In the genomic region with DNA sequence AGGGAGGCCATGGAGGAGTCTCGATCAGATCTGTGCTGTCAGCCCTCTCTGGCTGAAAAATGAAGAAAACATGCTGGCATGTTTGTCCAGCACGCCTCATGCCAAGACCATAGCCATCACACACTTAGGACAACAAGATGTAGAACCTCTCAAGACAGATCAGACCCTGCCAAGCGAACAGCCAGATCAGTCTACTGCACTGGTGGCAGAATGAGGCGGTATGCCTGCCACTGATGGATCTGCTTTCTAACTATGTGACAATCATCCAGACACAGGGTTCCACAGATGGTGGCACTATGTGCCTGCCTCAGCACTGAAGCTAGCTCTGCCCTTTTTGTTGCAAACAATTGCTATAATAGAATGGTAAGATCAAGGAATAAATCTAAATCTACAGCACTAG, we compare ENCODE assay signal across 26 mouse cellular contexts.
DNase-seq lines count a peak whose midpoint lies in the region; ATAC-seq and TF ChIP-seq lines count a peak whose summit lies in the region.
"Had no signal": no experiment of that assay in that cellular context is flagged by ENCODE, and none has a peak within 500 bp of the region (broad histone marks: within the 10 kb centered on the region; RNA-seq: fewer than 3 reads in every experiment).

No protein-coding gene starts in this region.

- no peaks in the 10 kb centered on the region for H3K27me3 ChIP-seq in forebrain, embryonic 16.5 days (replicated peaks; ENCODE audit: control insufficient read depth, insufficient read depth, low read length)
- H3K27me3 ChIP-seq in forebrain, embryonic 15.5 days: no peaks in the 10 kb centered on the region
- H3K27me3 ChIP-seq: CH12.LX; embryonic facial prominence, embryonic 15.5 days; heart, embryonic 15.5 days; limb, embryonic 15.5 days; midbrain, embryonic 12.5 days; neural tube, embryonic 15.5 days; Patski had no signal

- H3K4me3 ChIP-seq in forebrain, embryonic 16.5 days (replicated peaks; ENCODE audit: low read length): no peak overlapping the region
- H3K4me3 ChIP-seq in forebrain, embryonic 15.5 days: no peak overlapping the region
- H3K4me3 ChIP-seq: embryonic facial prominence, embryonic 15.5 days; heart, embryonic 15.5 days; limb, embryonic 15.5 days; midbrain, embryonic 12.5 days; neural tube, embryonic 15.5 days had no signal

- peak; percentile 19 for DNase-seq in left cerebral cortex, postnatal 4 days
- DNase-seq in left cerebral cortex, postnatal 10 days (ENCODE audit: extremely low spot score in 1 of 2, low spot score in 2 of 2): no peak
- DNase-seq in brain, embryonic 14.5 days (ENCODE audit: low read depth): peak; percentile 46
- peak; percentile 37 for DNase-seq in layer of hippocampus, adult 9-10 months (ENCODE audit: low spot score)
- DNase-seq in embryo, embryonic 11 days: no peak
- DNase-seq: adrenal gland, postnatal 36 days; B cell, adult 2 months; gastrocnemius, postnatal 36 days; heart, postnatal 36 days; kidney, adult 18-20 months; lung, postnatal 14 days; thymus, adult 18-20 months; thymus, postnatal 36 days had no signal

- intact Hi-C loops in left cerebral cortex, postnatal 4 days (cut with DNase I): no loop called here
- intact Hi-C loops in left cerebral cortex, postnatal 10 days (cut with DNase I): no loop called here

- H3K27ac ChIP-seq in forebrain, embryonic 16.5 days (ENCODE audit: low read length): 0 out of 2 replicates have a peak overlapping the region, but pooled peaks have one; percentile 14
- H3K27ac ChIP-seq in forebrain, embryonic 15.5 days (replicated peaks): no peak overlapping the region; the same call in 1 of the 2 replicates
- H3K27ac ChIP-seq: embryonic facial prominence, embryonic 15.5 days; heart, embryonic 15.5 days; hindbrain, embryonic 14.5 days; liver, embryonic 14.5 days; midbrain, embryonic 12.5 days; neural tube, embryonic 15.5 days had no signal

- H3K4me1 ChIP-seq in forebrain, embryonic 16.5 days (replicated peaks; ENCODE audit: control insufficient read depth, insufficient read depth, low read length): peaks cover 55% of the 10 kb centered on the region
- peaks cover 64% of the 10 kb centered on the region for H3K4me1 ChIP-seq in forebrain, embryonic 15.5 days

- WGBS in forebrain, embryonic 16.5 days: 62% methylated on average over 4 of the region's 4 CpGs
- WGBS in forebrain, embryonic 15.5 days: 74% methylated on average over 4 of the region's 4 CpGs

- H3K9ac ChIP-seq in forebrain, embryonic 16.5 days (replicated peaks; ENCODE audit: low read depth, low read length): no peak overlapping the region
- no peak overlapping the region for H3K9ac ChIP-seq in forebrain, embryonic 15.5 days (replicated peaks)
- H3K9ac ChIP-seq: embryonic facial prominence, embryonic 15.5 days; heart, embryonic 15.5 days; hindbrain, embryonic 14.5 days; limb, embryonic 15.5 days; liver, embryonic 14.5 days; midbrain, embryonic 12.5 days; neural tube, embryonic 15.5 days had no signal

- no peaks in the 10 kb centered on the region for H3K36me3 ChIP-seq in forebrain, embryonic 16.5 days (ENCODE audit: control insufficient read depth, insufficient read depth)
- H3K36me3 ChIP-seq in forebrain, embryonic 15.5 days: 0 out of 2 replicates have a peak, but pooled peaks cover 3% of the 10 kb centered on the region
- H3K36me3 ChIP-seq: G1E; heart, embryonic 15.5 days; midbrain, embryonic 12.5 days; neural tube, embryonic 15.5 days had no signal

- no peak for TF ChIP-seq CTCF in brain, embryonic 14.5 days (IDR thresholded peaks at IDR 0.05; ENCODE audit: borderline replicate concordance, extremely low read depth, insufficient read depth, insufficient read length)

- TF ChIP-seq POLR2A in brain, embryonic 14.5 days (IDR thresholded peaks at IDR 0.05; ENCODE audit: borderline replicate concordance, extremely low read depth, insufficient read depth, insufficient read length, poor library complexity, severe bottlenecking): no peak

- no peaks in the 10 kb centered on the region for H3K9me3 ChIP-seq in forebrain, embryonic 16.5 days (ENCODE audit: control insufficient read depth, low read length)
- H3K9me3 ChIP-seq in forebrain, embryonic 15.5 days: no peaks in the 10 kb centered on the region
- H3K9me3 ChIP-seq: embryonic facial prominence, embryonic 15.5 days; heart, embryonic 15.5 days; limb, embryonic 15.5 days; midbrain, embryonic 12.5 days; neural tube, embryonic 15.5 days had no signal

- no peak overlapping the region for H3K4me2 ChIP-seq in forebrain, embryonic 16.5 days (ENCODE audit: low read length)
- no peak overlapping the region for H3K4me2 ChIP-seq in forebrain, embryonic 15.5 days (replicated peaks)
- H3K4me2 ChIP-seq: embryonic facial prominence, embryonic 15.5 days; heart, embryonic 15.5 days; hindbrain, embryonic 14.5 days; limb, embryonic 15.5 days; midbrain, embryonic 12.5 days; neural tube, embryonic 15.5 days had no signal

- peak; percentile 58; the same call in 1 of the 2 replicates for ATAC-seq in forebrain, embryonic 16.5 days
- ATAC-seq in forebrain, embryonic 15.5 days (replicated peaks): no peak
- ATAC-seq: inflammation-experienced regulatory T-cells, adult 6 months; Patski had no signal

Comparison
In these comparisons a context has a peak if more than half of its experiments do, and no peak if none do; other contexts are left out.
1. DNase-seq: peak in left cerebral cortex, postnatal 4 days (single experiment), brain, embryonic 14.5 days (single experiment) and layer of hippocampus, adult 9-10 months (single experiment); none in left cerebral cortex, postnatal 10 days (0 of 2) and embryo, embryonic 11 days (single experiment).